Mouse (Mus musculus) CH12.LX (cell line): ENCODE data around the gene Gpsm1. TPM values are rescaled to one million over a fixed set of nuclear protein-coding genes. Genes with fewer than 3 reads are reported as not detected.
A peak's percentile ranks its signal among the peaks of the same experiment; 100 is the strongest.

ENCODE experiments used
- DNase-seq: peaks from one replicate; pipeline ENCODE4 v3.0.0-alpha.2; 2013; ENCODE audit errors: extremely low read depth
- H3K27ac ChIP-seq: 2 replicates; pipeline ENCODE4 v1.5.1; 2012; ENCODE audit warnings: low read depth, mild to moderate bottlenecking, control low read depth, moderate library complexity; ENCODE audit not compliant: insufficient read depth
- H3K27me3 ChIP-seq: replicated peaks from 2 replicates; pipeline ENCODE3; 2012; ENCODE audit warnings: inconsistent platforms
- H3K36me3 ChIP-seq, 2 experiments: replicated peaks in 1 of 2; 2 replicates each; pipeline versions ENCODE3 to v1.6.1; 2012; ENCODE audit warnings: inconsistent platforms in 1 of 2, low read length in 1 of 2, mild to moderate bottlenecking in 1 of 2, mixed read lengths in 1 of 2, moderate library complexity in 1 of 2; ENCODE audit not compliant: control insufficient read depth in 1 of 2, insufficient read depth in 1 of 2
- H3K4me1 ChIP-seq, 2 experiments: 2 replicates each; pipeline ENCODE4 v1.6.1; 2012; ENCODE audit warnings: inconsistent platforms in 1 of 2, moderate library complexity in 1 of 2; ENCODE audit not compliant: insufficient read depth in 2 of 2, control insufficient read depth in 1 of 2
- H3K4me2 ChIP-seq: 2 replicates; pipeline ENCODE4 v1.6.1; 2012; ENCODE audit warnings: low read depth, mild to moderate bottlenecking, control low read depth; ENCODE audit not compliant: poor library complexity, insufficient read depth, severe bottlenecking
- H3K4me3 ChIP-seq, 3 experiments: fragments of 150-350 bp in 1 of 3; sonication (generic) in 1 of 3; replicated peaks in 1 of 3; 2 replicates each; pipeline versions ENCODE3 to v1.5.1; 2011 to 2012; ENCODE audit warnings: low read depth in 2 of 3, low read length in 2 of 3, mild to moderate bottlenecking in 2 of 3, moderate library complexity in 2 of 3, control low read depth in 1 of 3, improper control_type of control experiment in 1 of 3, inconsistent platforms in 1 of 3, mixed read lengths in 1 of 3; ENCODE audit not compliant: poor library complexity in 1 of 3
- H3K79me2 ChIP-seq: replicated peaks from 2 replicates; pipeline ENCODE4 v1.6.1; 2012; ENCODE audit warnings: mild to moderate bottlenecking, moderate library complexity; ENCODE audit not compliant: control insufficient read depth, poor library complexity, insufficient read depth, severe bottlenecking; ENCODE audit errors: extremely low read depth
- H3K9ac ChIP-seq: 2 replicates; pipeline ENCODE4 v1.6.1; 2012; ENCODE audit warnings: low read depth, mild to moderate bottlenecking, control low read depth, moderate library complexity; ENCODE audit not compliant: insufficient read depth
- H3K9me3 ChIP-seq: replicated peaks from 2 replicates; pipeline ENCODE3; 2012; ENCODE audit warnings: low read length, inconsistent platforms, mixed read lengths
- BHLHE40 ChIP-seq: IDR thresholded peaks from 2 replicates; pipeline ENCODE4 v1.6.1; 2011; ENCODE audit warnings: mild to moderate bottlenecking, low read depth, low read length, improper control_type of control experiment
- CHD2 ChIP-seq: IDR thresholded peaks from 2 replicates; pipeline ENCODE4 v1.6.1; 2011; ENCODE audit warnings: low read length, improper control_type of control experiment
- CTCF ChIP-seq, 2 experiments: IDR thresholded peaks in 1 of 2; conservative IDR thresholded peaks in 1 of 2; 2 replicates each; pipeline ENCODE4 v1.5.1; 2011 to 2012; ENCODE audit warnings: low read depth in 2 of 2, low read length in 2 of 2, improper control_type of control experiment in 1 of 2, inconsistent platforms in 1 of 2, mild to moderate bottlenecking in 1 of 2, moderate library complexity in 1 of 2
- ELF1 ChIP-seq: IDR thresholded peaks from 2 replicates; pipeline ENCODE4 v1.6.1; 2014; ENCODE audit warnings: low read depth, mild to moderate bottlenecking, inconsistent platforms, low read length, improper control_type of control experiment
- EP300 ChIP-seq: IDR thresholded peaks from 2 replicates; pipeline ENCODE4 v1.6.1; 2011; ENCODE audit warnings: low read length, improper control_type of control experiment
- JUN ChIP-seq: IDR thresholded peaks from 2 replicates; pipeline ENCODE4 v1.6.1; 2011; ENCODE audit warnings: low read depth, mild to moderate bottlenecking, low read length, improper control_type of control experiment, moderate library complexity; ENCODE audit not compliant: insufficient read depth
- MAX ChIP-seq: IDR thresholded peaks from 2 replicates; pipeline ENCODE4 v1.6.1; 2011; ENCODE audit warnings: low read length, improper control_type of control experiment
- NRF1 ChIP-seq: IDR thresholded peaks from 2 replicates; pipeline ENCODE4 v1.6.1; 2014; ENCODE audit warnings: low read depth, mild to moderate bottlenecking, inconsistent platforms, low read length, improper control_type of control experiment, moderate library complexity
- POLR2A ChIP-seq: IDR thresholded peaks from 2 replicates; pipeline ENCODE4 v1.6.1; 2011; ENCODE audit warnings: low read depth, mild to moderate bottlenecking, improper control_type of control experiment, low read length
- SMC3 ChIP-seq: IDR thresholded peaks from 2 replicates; pipeline ENCODE4 v1.6.1; 2011; ENCODE audit warnings: low read depth, low read length, improper control_type of control experiment
- ZMIZ1 ChIP-seq: IDR thresholded peaks from 2 replicates; pipeline ENCODE4 v1.6.1; 2012; ENCODE audit warnings: low read depth, mild to moderate bottlenecking, inconsistent platforms, low read length, improper control_type of control experiment
- dilution Hi-C: fragments of 300-500 bp; cut with MboI; formaldehyde crosslinking; loops from 2 replicates; pipeline ENCODE4 v1.14.3; 2020; ENCODE audit warnings: low sequenced_read_pairs; ENCODE audit not compliant: extremely low pct_unique_long_range_greater_than_20kb, extremely low pct_ligation_motif_present
- in situ Hi-C: fragments of 300-500 bp; cut with MboI; formaldehyde crosslinking; loops from 3 replicates; pipeline ENCODE4 v1.14.3; 2019; ENCODE audit warnings: low sequenced_read_pairs, low pct_ligation_motif_present, low pct_unique_long_range_greater_than_20kb, mixed read lengths
- polyA plus RNA-seq: library from polyadenylated mRNA; unstranded; fragments of >175 nt; gene quantifications from 2 replicates; pipeline ENCODE4 v1.2.1, GENCODE M21; 2012; ENCODE audit warnings: low read depth; ENCODE audit not compliant: insufficient read length
- total RNA-seq, 2 experiments: library from RNA; depleted of rRNA; stranded (reverse); fragments of 300-350 nt in 1 of 2; fragments of >200 nt in 1 of 2; gene quantifications; 2 replicates each; pipeline ENCODE4 v1.2.3; 2012 to 2014

Gpsm1 gene
- total and polyA plus RNA-seq, 3 experiments = 3.2 to 8.1 (median 3.6) TPM

DNA sequence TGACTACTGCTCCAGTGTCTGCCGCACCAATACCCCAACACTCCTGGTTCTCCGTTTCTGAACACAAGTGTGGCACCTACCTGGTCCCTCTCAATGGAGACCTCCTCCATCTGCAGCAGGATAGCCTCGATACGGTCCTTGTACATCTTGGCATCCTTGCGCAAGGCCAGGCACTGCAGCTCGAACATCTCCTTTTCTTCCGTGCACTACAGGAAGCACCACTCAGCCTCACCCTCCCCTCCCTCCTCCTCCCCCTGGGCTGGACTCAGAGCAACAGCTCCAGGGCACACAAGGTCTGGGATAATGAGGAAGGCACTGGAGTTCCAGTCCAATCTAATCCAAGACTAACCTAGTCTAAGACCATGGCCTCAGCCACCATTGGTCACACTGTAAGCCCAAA is 41.4 kb downstream of the Gpsm1 start:
- DNase-seq = no peak
- Histone ChIP-seq H3K27ac (no peak overlapping the region), H3K9me3 (no peaks in the 10 kb centered on the region), H3K4me1 (peaks cover 4 to 7% of the 10 kb centered on the region in 2 experiments), H3K79me2 (no peaks in the 10 kb centered on the region), H3K4me2 (no peak overlapping the region), H3K36me3 (peaks cover 0 to 49% of the 10 kb centered on the region in 2 experiments), H3K27me3 (no peaks in the 10 kb centered on the region), H3K9ac (no peak overlapping the region), H3K4me3 (no peak overlapping the region)
- TF ChIP-seq BHLHE40 = no peak
- in situ Hi-C loops = no loop called here
- dilution Hi-C loops = no loop called here

GRCm38 (mm10) chr2:26357484-26357883 is 42.2 kb downstream of the Gpsm1 start:
- no peak overlapping the region for H3K4me2 ChIP-seq
- H3K4me3 ChIP-seq = no peak overlapping the region
- dilution Hi-C loops (no loop called here), in situ Hi-C loops (no loop called here)
- no peaks in the 10 kb centered on the region for H3K79me2 ChIP-seq
- H3K27ac ChIP-seq = no peak overlapping the region
- peaks cover under 1 to 56% of the 10 kb centered on the region in 2 experiments for H3K36me3 ChIP-seq
- no peak for DNase-seq
- no peaks in the 10 kb centered on the region for H3K9me3 ChIP-seq
- H3K27me3 ChIP-seq = no peaks in the 10 kb centered on the region
- TF ChIP-seq CTCF (conservative IDR thresholded peaks at IDR 0.05 in 1 of 2, IDR thresholded peaks at IDR 0.05 in 1 of 2; ENCODE audit: low read depth in 2 of 2, low read length in 2 of 2) (peak in 1 of 2 experiments; percentile 52; a peak in 2 of 4 replicates), NRF1 (no peak), ELF1 (no peak), JUN (no peak), EP300 (no peak), CHD2 (no peak), SMC3 (peak; percentile 32; the same call in 1 of the 2 replicates)
- no peak overlapping the region for H3K9ac ChIP-seq
- H3K4me1 ChIP-seq = peaks cover 3 to 5% of the 10 kb centered on the region in 2 experiments

DNA sequence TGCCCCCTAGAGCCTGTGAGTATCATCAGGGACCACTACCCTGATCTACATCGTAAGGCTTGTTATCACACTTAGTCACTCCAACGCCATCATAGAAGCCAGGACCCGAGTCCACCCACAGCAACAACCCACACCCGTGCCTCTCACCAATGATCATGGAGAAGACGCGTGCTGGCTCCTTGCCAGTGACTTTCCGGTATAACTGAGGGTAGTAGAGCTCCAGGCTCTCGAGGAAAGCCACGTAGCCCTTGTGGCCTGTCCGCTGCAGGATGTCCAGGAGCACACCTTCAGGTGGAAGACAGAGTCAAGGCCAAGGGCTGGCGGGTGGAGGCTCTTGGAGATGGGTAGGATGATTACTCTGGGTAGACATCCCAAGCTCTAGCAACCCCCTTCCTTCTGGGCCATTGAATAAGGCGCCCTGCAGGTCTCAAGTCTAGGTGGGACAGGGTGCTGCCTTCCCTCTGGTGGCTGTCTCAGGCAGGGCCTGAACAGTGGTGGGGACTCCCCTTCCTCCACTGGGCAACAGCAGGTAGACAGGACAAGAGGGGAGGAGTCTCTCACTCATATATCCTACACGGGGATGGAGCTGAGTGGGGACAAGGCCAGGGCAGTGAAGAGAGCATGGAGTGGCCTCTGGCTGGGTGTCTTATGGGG is 43.5 kb downstream of the Gpsm1 start:
- Histone ChIP-seq H3K79me2 (no peaks in the 10 kb centered on the region), H3K4me3 (no peak overlapping the region)
- in situ Hi-C loops = no loop called here
- no peak for TF ChIP-seq ZMIZ1
- TF ChIP-seq MAX = no peak
- TF ChIP-seq POLR2A = no peak
- TF ChIP-seq, all 38 proteins: peak for 0
- Histone ChIP-seq H3K4me1 (no peaks in the 10 kb centered on the region), H3K27me3 (no peaks in the 10 kb centered on the region), H3K36me3 (peaks cover 13 to 69% of the 10 kb centered on the region in 2 experiments), H3K9ac (no peak overlapping the region), H3K4me2 (no peak overlapping the region), H3K9me3 (no peaks in the 10 kb centered on the region), H3K27ac (no peak overlapping the region)
- dilution Hi-C loops = no loop called here
- no peak for DNase-seq
